Mouse (Mus musculus): ENCODE measurements around the gene Slc25a31.

Gene Slc25a31

GRCm38 (mm10) chr3:40708655-40709054, at the start of gene Slc25a31:
Slc25a31 (plus strand) TSS chr3:40708855.
- DNase-seq (ENCODE audit: extremely low spot score, low read depth, low spot score): no peak

- DNase-seq (ENCODE audit: extremely low spot score, low read depth, low spot score): no peak
Measured at GRCm38 (mm10) chr3:40660231-40660630, 48.4 kb upstream of the Slc25a31 start.

DNA sequence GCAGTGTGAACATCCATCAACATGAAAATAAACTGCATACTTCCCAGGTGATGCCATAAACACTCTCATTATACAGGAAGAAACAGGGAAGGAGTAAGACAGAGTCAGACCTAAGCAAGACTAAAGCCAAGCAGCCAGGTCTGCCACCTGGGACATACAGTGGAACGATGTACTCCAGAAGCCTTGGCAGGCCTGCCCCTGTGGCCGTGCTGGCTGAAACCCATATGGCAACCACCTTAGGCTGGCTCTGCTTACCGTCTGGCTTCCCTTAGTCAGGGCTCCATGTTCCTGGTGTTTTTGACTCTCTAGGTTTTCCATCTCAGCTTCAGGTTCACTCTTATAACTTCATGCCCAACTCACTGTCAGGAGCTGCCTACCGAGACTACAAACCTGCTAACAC, 42.5 kb upstream of the Slc25a31 start:
- no peak for DNase-seq (ENCODE audit: extremely low spot score, low read depth, low spot score)

GRCm38 (mm10) chr3:40666861-40667719, 41.6 kb upstream of the Slc25a31 start:
- no peak for DNase-seq (ENCODE audit: extremely low spot score, low read depth, low spot score)

DNA sequence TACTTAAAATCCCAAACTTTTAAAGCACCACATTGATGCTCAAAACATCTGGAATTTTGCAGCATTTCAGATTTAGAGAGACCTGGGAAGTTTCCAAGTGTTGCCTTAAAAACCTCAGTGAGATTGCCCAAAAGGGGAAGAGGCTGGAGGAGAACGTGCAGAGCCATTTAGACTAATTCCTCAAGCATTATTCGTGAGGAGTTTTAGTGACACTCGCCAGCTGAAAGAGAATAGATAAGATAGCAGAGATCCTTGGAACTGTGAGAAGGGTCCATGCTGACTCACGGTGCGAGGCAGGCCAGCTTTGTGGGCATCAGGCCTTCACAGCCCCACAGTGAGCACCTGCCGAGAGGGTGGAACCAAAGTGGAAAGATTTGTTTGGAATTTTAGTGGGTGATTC, 39.8 kb upstream of the Slc25a31 start:
- DNase-seq (ENCODE audit: extremely low spot score, low read depth, low spot score): no peak

DNA sequence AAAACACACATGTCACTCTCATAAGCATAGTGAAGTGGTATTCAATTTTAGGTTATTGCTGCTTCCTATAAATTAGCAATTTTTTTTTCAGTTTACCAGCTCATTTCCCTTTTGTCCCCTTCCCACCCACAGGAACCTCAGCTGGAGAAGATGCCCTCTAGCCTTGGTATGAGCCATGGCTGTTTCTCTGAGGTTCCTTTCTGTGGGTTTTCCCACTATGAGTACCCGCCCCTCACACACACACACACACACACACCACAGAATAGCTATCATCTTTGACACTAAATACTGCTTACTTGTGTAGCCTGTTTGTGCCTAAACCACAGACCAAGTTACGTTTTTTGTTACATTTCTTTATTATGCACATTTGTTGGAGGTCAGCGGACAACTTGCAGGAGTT, 39.3 kb upstream of the Slc25a31 start:
- no peak for DNase-seq (ENCODE audit: extremely low spot score, low read depth, low spot score)

DNA sequence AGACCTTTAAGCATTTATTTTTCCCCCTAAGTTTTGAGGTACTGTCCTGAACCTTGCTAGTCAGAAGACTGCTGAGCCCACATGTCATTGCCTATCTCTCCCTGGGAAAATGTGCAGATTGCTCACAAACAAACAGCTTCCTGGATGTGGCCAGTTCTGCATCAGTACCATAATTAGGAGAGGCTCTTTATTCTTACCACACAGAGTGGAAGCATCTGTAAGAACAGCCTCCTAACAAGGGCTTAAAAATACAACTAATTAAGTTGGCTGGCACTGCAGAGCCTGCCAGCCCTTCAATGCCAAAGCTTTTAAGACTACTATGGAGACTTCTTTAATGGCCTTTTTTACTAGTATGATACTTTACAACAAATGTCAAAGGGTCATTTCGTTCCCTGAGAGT, 35.1 kb upstream of the Slc25a31 start:
- DNase-seq (ENCODE audit: extremely low spot score, low read depth, low spot score): peak; percentile 20

DNA sequence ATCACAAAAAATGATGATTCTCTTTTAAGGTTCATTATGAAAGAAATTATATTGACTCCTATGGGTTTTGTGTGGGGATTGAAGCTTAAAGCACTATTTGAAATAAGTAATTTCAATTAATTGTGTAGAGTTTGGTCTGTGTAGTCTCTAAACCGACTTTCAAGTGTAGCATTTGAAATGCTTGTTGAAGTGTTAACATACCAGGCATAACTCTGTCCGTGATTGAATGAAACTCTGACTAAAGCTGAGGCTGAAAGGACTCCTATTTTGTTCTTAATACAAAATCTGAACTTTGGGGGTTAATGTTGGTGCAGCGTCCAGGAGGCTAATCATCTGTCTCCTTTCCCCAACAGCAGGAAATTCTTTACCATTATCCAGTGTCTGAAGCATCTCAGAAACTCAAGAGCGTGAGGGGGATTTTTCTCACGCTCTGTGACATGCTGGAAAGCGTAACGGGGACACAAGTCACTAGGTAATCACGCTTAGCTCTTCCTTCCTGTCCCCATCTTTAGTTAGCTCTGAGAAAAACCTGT, 33.7 kb upstream of the Slc25a31 start:
- DNase-seq (ENCODE audit: extremely low spot score, low read depth, low spot score): no peak

DNA sequence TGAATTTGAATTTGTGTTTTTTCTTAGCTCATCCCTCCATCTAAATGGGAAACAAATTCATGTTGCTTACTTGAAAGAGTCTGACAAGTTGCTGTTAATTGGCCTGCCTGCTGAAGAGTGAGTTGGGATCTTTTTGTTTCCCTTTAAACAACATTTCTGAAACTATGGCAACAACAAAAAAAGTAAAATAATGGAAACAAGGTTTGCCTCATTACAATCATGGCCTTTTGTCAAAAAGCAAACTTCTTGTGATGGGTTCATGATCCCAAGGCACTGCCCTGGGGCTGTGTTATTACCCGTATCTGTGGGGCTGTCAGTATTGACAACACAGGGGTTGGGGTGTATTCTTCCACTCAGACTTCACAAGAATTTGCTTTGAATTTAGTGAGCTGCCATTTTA, 29.8 kb upstream of the Slc25a31 start:
- DNase-seq (ENCODE audit: extremely low spot score, low read depth, low spot score): no peak

DNA sequence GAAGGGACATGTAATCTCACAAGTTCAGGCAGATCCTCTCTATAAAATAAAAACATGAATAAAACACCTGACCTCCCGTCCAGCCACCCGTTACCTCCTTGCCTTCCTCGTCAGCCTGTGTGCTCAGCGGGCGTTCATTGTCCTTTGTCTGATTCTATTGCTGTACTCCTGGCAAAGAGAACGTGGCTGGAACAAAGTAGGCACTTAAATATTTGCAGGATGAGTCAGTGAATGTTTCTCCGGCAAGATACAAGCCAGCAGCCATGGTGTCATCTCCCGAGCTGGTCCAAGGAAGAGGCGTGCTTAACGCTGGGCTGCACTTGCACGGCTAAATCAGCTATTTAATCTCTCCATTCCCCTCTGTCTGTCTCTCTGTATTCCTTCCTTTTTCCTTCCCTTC, 26.3 kb upstream of the Slc25a31 start:
- no peak for DNase-seq (ENCODE audit: extremely low spot score, low read depth, low spot score)

DNA sequence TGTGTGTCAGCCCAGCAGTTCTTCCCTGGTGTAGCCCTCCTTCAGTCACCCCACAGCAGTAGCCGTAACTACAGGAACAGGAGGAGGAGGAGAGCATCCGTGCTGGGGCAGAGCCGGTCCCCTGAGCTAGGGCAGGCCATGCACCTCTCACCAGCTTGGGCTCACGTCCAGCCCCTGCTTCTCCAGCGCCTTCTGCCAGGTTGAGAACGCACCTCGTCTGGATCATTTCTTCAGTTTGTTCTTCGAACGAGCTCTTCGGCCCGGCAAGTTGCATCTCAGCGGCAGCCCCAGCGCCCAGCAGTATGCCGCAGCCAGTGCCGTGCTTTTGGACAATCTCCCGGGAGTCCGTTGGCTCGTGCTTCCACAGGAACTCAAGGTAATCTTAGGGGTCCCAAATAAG, 25.5 kb upstream of the Slc25a31 start:
- DNase-seq (ENCODE audit: extremely low spot score, low read depth, low spot score): no peak

DNA sequence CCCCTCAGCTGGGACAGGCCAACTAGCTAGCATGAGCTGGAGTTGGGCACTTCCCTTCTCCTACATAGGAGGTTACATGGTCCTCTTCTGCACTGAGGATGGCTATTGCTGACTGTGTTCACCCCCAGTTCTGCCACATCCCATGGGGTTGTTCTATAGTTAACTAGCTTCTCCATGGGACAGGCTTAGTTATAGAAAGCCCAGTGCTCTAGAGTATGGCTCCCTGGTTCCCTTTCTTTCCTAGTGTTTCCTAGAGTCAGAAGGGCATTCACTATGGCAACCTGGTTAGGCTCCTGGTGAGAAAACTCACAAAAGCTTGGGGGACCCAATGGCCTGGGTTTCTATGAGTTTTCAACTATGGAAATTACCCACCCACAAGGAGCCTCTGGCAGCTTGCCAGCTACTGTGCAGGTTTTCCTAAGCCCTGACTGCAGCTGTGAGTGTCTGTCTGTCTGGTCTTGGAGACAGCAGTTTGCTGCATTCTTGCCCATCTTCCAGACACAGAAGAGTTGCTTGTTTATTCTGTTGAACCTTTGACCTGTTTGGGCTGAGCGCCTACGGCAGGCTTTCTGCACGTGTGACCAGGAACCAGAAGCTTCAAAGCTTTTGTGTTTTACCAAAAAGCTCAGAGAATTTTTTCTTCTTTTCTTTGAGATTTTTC, 22.7 kb upstream of the Slc25a31 start:
- no peak for DNase-seq (ENCODE audit: extremely low spot score, low read depth, low spot score)

DNA sequence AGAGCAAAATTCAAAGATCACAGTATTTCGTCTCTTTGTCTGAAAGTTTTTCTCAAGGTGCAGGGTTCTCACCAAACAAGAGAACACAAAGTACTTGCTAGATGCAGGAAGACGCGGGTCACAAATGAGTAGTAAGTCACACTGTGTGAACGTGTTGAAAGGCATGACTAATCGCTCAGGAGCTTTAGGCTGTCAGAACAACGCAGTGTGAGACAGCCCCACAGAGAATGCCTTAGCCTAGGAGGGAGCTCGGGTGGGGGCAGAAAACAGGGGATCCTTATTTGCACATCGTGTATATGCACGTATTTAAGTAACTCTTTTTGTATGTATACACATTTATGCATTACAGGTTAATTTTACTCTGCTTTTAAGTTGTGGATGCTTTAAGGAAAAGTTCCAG, 21.8 kb upstream of the Slc25a31 start:
- no peak for DNase-seq (ENCODE audit: extremely low spot score, low read depth, low spot score)

DNA sequence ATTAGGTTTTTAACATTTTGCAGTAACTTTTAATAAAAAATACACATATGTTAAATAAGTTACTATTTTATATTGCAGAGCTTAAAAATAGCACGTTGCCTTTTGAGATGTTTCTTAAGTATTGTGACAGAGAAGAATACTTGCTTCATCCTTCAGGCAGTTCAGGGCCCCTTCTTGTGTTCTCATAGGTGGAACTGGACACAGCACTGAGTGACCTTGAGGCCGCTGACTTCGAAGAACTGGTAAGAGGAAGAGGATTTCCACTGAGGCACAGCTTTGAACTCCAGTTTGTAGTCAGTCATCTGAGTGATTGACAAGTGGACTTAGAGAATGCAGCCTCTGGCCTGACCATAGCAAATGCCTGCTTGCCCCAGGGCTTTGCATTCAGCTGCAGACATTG, 21.1 kb upstream of the Slc25a31 start:
- DNase-seq (ENCODE audit: extremely low spot score, low read depth, low spot score): no peak

- DNase-seq (ENCODE audit: extremely low spot score, low read depth, low spot score): no peak
Measured at GRCm38 (mm10) chr3:40691566-40691965, 17.1 kb upstream of the Slc25a31 start.

GRCm38 (mm10) chr3:40693435-40693834, 15.2 kb upstream of the Slc25a31 start:
- no peak for DNase-seq (ENCODE audit: extremely low spot score, low read depth, low spot score)

DNA sequence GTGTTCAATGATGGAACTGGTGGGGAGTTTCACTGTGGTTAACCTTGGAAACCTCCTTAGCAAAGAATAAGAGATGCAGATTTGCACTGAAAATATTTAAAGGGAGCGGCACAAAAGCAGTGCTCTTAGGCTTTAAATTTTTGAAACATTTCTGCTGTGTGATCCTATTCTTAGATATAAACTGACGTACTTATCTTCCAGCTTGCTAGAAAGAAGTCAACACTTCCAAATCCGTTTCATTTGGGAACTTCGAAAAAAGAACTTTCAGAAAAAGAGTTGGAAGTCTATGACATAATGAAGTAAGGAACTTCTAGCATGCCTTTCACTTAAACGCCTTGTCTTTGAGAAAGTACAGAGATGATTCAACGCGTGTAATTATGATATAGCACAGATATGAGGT, 14.7 kb upstream of the Slc25a31 start:
- no peak for DNase-seq (ENCODE audit: extremely low spot score, low read depth, low spot score)

DNA sequence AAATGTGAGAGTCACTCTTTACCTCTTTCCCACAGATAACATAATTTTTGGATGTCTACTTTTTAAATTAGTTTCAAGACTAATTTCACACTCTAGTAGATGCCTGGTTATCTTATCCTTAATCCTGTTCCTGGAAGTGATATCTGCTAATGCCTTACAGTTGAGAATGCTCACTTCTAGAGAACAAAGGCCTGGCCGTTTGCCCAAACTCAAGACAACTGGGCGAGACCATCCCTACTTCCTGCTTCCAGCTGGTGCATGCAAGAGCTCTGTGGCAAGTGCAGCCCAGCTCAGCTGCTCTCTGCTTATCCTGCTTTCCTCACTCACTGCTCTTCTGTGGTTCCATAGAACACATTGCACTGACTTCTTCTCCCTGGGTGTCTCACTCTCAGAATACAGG, 14.2 kb upstream of the Slc25a31 start:
- no peak for DNase-seq (ENCODE audit: extremely low spot score, low read depth, low spot score)

DNA sequence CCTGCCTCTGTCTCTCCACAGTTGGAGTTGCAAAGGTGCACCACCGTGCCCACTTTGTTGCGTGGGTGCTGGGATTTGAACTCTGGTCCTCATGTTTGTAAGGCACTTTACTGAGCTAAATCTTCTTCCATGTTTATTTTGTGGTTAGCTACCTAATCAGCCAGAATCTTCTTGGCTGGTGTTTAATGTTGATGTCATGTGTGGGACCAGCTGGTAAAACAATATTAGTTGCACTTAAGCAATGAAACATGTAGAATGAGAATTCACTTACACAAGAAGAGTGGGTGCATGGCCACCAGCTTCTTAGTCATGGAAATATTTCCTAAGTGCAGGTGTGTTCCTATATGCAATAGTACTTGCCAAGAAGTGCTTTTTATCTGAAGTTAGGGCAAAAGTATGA, 13.5 kb upstream of the Slc25a31 start:
- no peak for DNase-seq (ENCODE audit: extremely low spot score, low read depth, low spot score)

DNA sequence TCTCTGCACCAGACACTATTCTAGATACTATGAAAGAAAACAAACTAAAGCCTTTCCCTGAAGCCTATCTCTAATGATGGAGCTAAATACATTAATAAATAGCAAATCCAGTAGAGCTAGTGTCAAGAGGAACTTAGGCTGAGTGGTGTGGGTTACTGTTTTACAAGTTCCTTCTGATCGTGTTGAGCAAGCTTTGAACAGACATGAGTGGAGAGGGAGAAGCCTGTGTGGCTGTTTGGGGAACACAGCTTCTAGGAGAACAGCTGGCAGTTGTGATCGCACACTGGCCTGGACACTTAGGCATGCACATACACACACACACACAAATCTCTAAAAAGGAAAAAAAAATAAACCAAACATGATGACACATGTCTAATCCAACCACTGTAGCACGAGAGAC, 9.8 kb upstream of the Slc25a31 start:
- no peak for DNase-seq (ENCODE audit: extremely low spot score, low read depth, low spot score)

GRCm38 (mm10) chr3:40704816-40705430, 3.7 kb upstream of the Slc25a31 start:
- no peak for DNase-seq (ENCODE audit: extremely low spot score, low read depth, low spot score)

DNA sequence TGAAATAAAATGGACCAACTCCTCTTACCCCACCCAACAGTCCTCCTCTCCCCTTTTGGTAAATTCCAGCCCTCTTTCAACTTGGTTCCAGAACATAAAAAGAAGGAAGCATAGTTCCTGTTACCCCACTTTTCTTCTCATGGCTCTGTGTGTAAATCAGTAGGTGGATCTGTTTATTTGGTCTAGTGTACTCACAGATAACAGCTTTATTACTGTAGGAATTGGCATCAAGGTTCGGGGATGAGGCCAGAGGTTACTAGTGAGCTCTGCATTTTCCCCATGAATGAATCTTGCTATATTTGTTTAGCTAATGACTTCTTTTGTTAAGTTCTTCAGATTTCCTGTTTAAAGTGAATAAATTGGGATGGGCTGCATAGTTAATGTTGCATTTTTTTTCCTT, 7.4 kb downstream of the Slc25a31 start:
- DNase-seq (ENCODE audit: extremely low spot score, low read depth, low spot score): no peak
